In genomic region chr4:100777376-100778041, GRCm38 (mm10) we compare ENCODE assay signal across 8 mouse cellular contexts. TPM values are rescaled to one million over a fixed set of nuclear protein-coding genes. Genes with fewer than 3 reads are reported as not detected.
DNase-seq lines count a peak whose midpoint lies in the region; ATAC-seq and TF ChIP-seq lines count a peak whose summit lies in the region.

No protein-coding gene starts in this region.

- 0% methylated on average over 42 of the region's 42 CpGs for WGBS in hindbrain, embryonic 15.5 days
- WGBS in liver, adult 2 months = 3% methylated on average over 42 of the region's 42 CpGs

- DNase-seq in cerebellum, postnatal 10 days = peak; percentile 68 to 74
- peak; percentile 11 to 18 for DNase-seq in adrenal gland, postnatal 4 days (ENCODE audit: low spot score in 2 of 2)
- DNase-seq in gastrocnemius, postnatal 14 days = peak; percentile 30
- DNase-seq in liver, adult 2 months (ENCODE audit: extremely low read depth, low read depth, low spot score) = no peak
- peak; percentile 83 for DNase-seq in neural tube, embryonic 10.5 days (ENCODE audit: extremely low spot score, low spot score)
- peak; percentile 17 for DNase-seq in urinary bladder, postnatal 14 days (ENCODE audit: low spot score)

- no peaks in the 10 kb centered on the region for H3K36me3 ChIP-seq in hindbrain, embryonic 15.5 days
- no peaks in the 10 kb centered on the region for H3K36me3 ChIP-seq in liver, adult 2 months (ENCODE audit: control insufficient read depth, insufficient read depth, low read length)

- no peaks in the 10 kb centered on the region for H3K27me3 ChIP-seq in hindbrain, embryonic 15.5 days
- H3K27me3 ChIP-seq in liver, adult 2 months (ENCODE audit: control insufficient read depth, insufficient read depth, low read length) = peaks cover 10% of the 10 kb centered on the region; the same call in 1 of the 2 replicates

- peak overlapping the region; percentile 88 for H3K9ac ChIP-seq in hindbrain, embryonic 15.5 days
- H3K9ac ChIP-seq in liver, adult 2 months (ENCODE audit: low read depth, low read length) = peak overlapping the region; percentile 68

- no peak for TF ChIP-seq POLR2A in liver, adult 2 months (IDR thresholded peaks at IDR 0.05; ENCODE audit: extremely low read depth, insufficient read depth, low read length)

- no peaks in the 10 kb centered on the region for H3K9me3 ChIP-seq in hindbrain, embryonic 15.5 days

- peak overlapping the region; percentile 88 for H3K4me3 ChIP-seq in hindbrain, embryonic 15.5 days
- peak overlapping the region; percentile 79 for H3K4me3 ChIP-seq in liver, adult 2 months (ENCODE audit: insufficient read depth, low read depth, low read length)

- ATAC-seq in cerebellum, adult (ENCODE audit: insufficient number of reproducible peaks, low FRiP score, low TSS enrichment) = no peak
- ATAC-seq in hindbrain, embryonic 15.5 days (ENCODE audit: low FRiP score, low read depth) = peak; percentile 50

- TF ChIP-seq CTCF in liver, adult 2 months (IDR thresholded peaks at IDR 0.05; ENCODE audit: low read depth, low read length) = no peak

- peak overlapping the region; percentile 91 for H3K27ac ChIP-seq in hindbrain, embryonic 15.5 days (replicated peaks)
- H3K27ac ChIP-seq in liver, adult 2 months (replicated peaks; ENCODE audit: insufficient read depth, low read depth, low read length) = 0 out of 2 replicates have a peak overlapping the region, but pooled peaks have one; percentile 10

- intact Hi-C loops in gastrocnemius, postnatal 14 days (cut with DNase I; ENCODE audit: low total_unique reads) = loop anchor here (10.0 kb wide), 1 partner anchor 207 kb away; no protein-coding TSS in a partner anchor

- H3K79me2 ChIP-seq in liver, adult 2 months (ENCODE audit: control insufficient read depth, insufficient read depth, low read length) = no peaks in the 10 kb centered on the region

- peaks cover 43% of the 10 kb centered on the region for H3K4me1 ChIP-seq in hindbrain, embryonic 15.5 days (replicated peaks)
- H3K4me1 ChIP-seq in liver, adult 2 months (ENCODE audit: control insufficient read depth, insufficient read depth, low read length) = no peaks in the 10 kb centered on the region

- peak overlapping the region; percentile 96 for H3K4me2 ChIP-seq in hindbrain, embryonic 15.5 days

RNA-seq across cellular contexts. Expression of gene Cachd1, which starts 1.0 kb away (rescaled TPM):
- 10 to 100 TPM; 14.6 to 16.7 TPM for total RNA-seq in adrenal gland, postnatal 4 days (2021)
- total RNA-seq in gastrocnemius, postnatal 14 days (2021) = 1 to 10 TPM; 5.0 to 5.2 TPM
- polyA plus RNA-seq in hindbrain, embryonic 15.5 days (2015; fragmentation: Nextera tagmentation; extraction: Ambion mirVana) = 21.9 and 24.8 TPM in 2 replicates
- 0.46 and 0.67 TPM in 2 replicates for total RNA-seq in liver, adult 2 months (2014; rRNA removed)
- polyA plus RNA-seq in liver, adult 2 months (2012; rRNA removed) = 1.1 and 2.3 TPM in 2 replicates
